Mouse (Mus musculus) cortical plate, adult 2 months (tissue): ENCODE measurements around the gene Sept10.

Experiments
- CTCF ChIP-seq: fragments of 200-500 bp; IDR thresholded peaks from 2 replicates; pipeline ENCODE4 v1.5.1; 2011; ENCODE audit warnings: mild to moderate bottlenecking, control low read depth, low read length; ENCODE audit not compliant: insufficient read depth; ENCODE audit errors: extremely low read depth
- POLR2A ChIP-seq: fragments of 200-500 bp; IDR thresholded peaks from 2 replicates; pipeline ENCODE4 v1.6.1; 2011; ENCODE audit warnings: mild to moderate bottlenecking, low read length, control low read depth; ENCODE audit not compliant: insufficient read depth; ENCODE audit errors: extremely low read depth

DNA sequence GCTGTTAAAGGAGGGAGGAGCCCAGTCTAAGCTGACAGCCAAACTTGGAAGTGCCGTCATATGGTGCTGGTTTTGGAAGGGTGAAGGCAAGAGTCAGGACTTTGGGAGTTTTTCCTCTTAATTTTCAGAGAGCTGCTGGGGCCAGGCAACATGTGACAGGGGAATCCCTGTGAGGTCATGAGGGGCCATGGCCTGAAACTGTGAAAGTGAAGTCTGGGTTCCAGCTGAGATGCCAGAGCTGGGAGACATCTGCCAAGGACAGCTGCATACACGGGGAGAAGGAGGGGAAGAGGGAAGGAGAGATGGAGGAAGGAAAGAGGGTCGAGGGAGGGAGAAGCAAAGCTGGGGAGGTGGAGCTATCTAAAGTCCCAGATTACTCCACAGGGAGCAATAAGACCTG is 16.1 kb upstream of the Sept10 start:
- TF ChIP-seq CTCF = no peak
- no peak for TF ChIP-seq POLR2A
